Mouse (Mus musculus): Measurements from ENCODE around the gene Arid1a. TPM values are rescaled to one million over a fixed set of nuclear protein-coding genes. Genes with fewer than 3 reads are reported as not detected.

The Arid1a gene
- total RNA-seq, 2 experiments from 2014 or later = 77.3 to 89.1 TPM

Small RNAs within 50 kb of the gene (microRNA-seq; reads per million reads assigned to microRNA genes)
- not detected for gene Mir7227

Other genes with a start within 250 kb of the Arid1a start
- 1 to 10 TPM; 5.0 to 8.0 TPM for gene Kdf1, start 237.8 kb downstream of the Arid1a start, total RNA-seq (2021)
- 100 to 1,000 TPM; 129 to 136 TPM for gene Nudc, start 210.8 kb downstream of the Arid1a start, total RNA-seq (2021)
- gene Nr0b2, start 203.4 kb downstream of the Arid1a start, total RNA-seq (2021) = 10 to 100 TPM; 20.2 to 24.6 TPM
- gene Gpatch3, start 182.0 kb downstream of the Arid1a start, total RNA-seq (2021) = 10 to 100 TPM; 10.4 to 14.5 TPM
- 10 to 100 TPM; 13.7 to 16.6 TPM for gene Gpn2, start 172.4 kb downstream of the Arid1a start, total RNA-seq (2021)
- 1 to 10 TPM; 3.7 to 4.3 TPM for gene Sfn, start 154.6 kb downstream of the Arid1a start, total RNA-seq (2021)
- 10 to 100 TPM; 20.8 to 23.9 TPM for gene Zdhhc18, start 106.6 kb downstream of the Arid1a start, total RNA-seq (2021)
- gene Pigv, start 84.1 kb downstream of the Arid1a start, total RNA-seq (2021) = 10 to 100 TPM; 19.8 to 20.2 TPM
- 10 to 100 TPM; 29.5 to 31.0 TPM for gene Rps6ka1, start 131.0 kb upstream of the Arid1a start, total RNA-seq (2021)
- gene Hmgn2, start 211.9 kb upstream of the Arid1a start, total RNA-seq (2021) = 100 to 1,000 TPM; 497 to 511 TPM
- 10 to 100 TPM; 42.9 to 46.3 TPM for gene Dhdds, start 244.1 kb upstream of the Arid1a start, total RNA-seq (2021)